Mouse (Mus musculus): ENCODE measurements at regions not wholly inside any gene's neighbourhood (a gene's known extent, or its start where the extent isn't known, plus 50 kb on each side); places are given as distances from the start of the nearest gene placed in this dataset.
"Not testable (repeated sequence)": the region's sequence is repeated elsewhere in the genome, so short reads cannot be mapped to it uniquely, and the experiment has no call there.

DNA sequence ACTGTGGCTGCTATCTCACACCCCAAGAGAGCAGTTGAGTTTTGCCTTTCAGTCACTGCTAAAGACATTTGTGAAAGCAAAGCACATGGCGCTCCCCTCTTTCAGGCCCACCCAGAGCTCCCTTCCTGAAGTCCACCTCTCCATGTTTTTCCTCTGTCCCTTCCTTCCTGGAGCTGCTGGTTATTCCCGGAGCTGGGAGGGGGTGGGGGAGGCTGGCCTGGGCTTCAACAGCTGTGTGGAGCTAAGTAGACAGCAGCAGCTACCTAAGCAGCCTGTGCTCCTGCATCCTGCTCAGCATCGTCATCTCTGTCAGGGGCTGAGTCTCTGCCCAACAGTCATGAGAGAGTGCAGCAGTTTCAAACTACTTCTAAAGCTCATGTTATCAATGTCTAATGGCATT, 78.0 kb upstream of the Cdyl start:
- no peaks in the 10 kb centered on the region for H3K4me1 ChIP-seq (replicated peaks; ENCODE audit: control insufficient read depth, insufficient read depth, low read length)
- 42% methylated on average over 3 of the region's 3 CpGs for WGBS
- no peak for ATAC-seq (replicated peaks; ENCODE audit: low FRiP score)
- H3K4me2 ChIP-seq, result no peak overlapping the region
- no peak overlapping the region for H3K9ac ChIP-seq (ENCODE audit: low read depth, low read length)
- H3K27ac ChIP-seq (ENCODE audit: low read depth, low read length), result no peak overlapping the region
- H3K27me3 ChIP-seq (replicated peaks; ENCODE audit: control insufficient read depth, insufficient read depth, low read length), result no peaks in the 10 kb centered on the region
- no peaks in the 10 kb centered on the region for H3K9me3 ChIP-seq (ENCODE audit: control insufficient read depth, low read length)
- no peak overlapping the region for H3K4me3 ChIP-seq (ENCODE audit: low read depth, low read length)
- no peak for DNase-seq (ENCODE audit: low spot score)
- H3K36me3 ChIP-seq (ENCODE audit: control insufficient read depth, insufficient read depth, low read length), result no peaks in the 10 kb centered on the region

DNA sequence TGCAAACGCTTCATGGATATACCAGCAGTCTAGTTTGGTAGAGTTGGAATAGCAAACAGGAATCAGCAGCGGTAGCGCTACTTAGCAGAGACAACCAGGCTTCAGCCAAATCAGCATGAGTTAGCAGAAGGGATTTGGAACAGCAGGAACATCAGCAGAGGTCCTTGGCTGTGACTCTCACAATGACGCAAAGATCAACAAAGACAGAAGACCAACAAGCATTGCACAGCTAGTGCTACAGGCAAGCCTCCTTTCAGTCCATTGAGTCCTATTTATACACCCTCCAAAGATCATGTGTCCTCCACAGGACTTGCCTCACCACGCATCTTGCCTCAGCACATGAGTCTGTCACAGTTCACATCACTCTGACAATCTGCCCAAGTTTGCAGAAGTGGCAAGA, 61.6 kb upstream of the Cdyl start:
- no peaks in the 10 kb centered on the region for H3K27me3 ChIP-seq (replicated peaks; ENCODE audit: control insufficient read depth, insufficient read depth, low read length)
- ATAC-seq (replicated peaks; ENCODE audit: low FRiP score), result no peak
- DNase-seq (ENCODE audit: low spot score), result no peak
- no peaks in the 10 kb centered on the region for H3K36me3 ChIP-seq (ENCODE audit: control insufficient read depth, insufficient read depth, low read length)
- no peaks in the 10 kb centered on the region for H3K9me3 ChIP-seq (ENCODE audit: control insufficient read depth, low read length)
- H3K4me1 ChIP-seq (replicated peaks; ENCODE audit: control insufficient read depth, insufficient read depth, low read length), result no peaks in the 10 kb centered on the region
- 81% methylated on average over 5 of the region's 5 CpGs for WGBS
- no peak overlapping the region for H3K27ac ChIP-seq (ENCODE audit: low read depth, low read length)
- no peak overlapping the region for H3K4me3 ChIP-seq (ENCODE audit: low read depth, low read length)
- no peak overlapping the region for H3K4me2 ChIP-seq
- H3K9ac ChIP-seq (ENCODE audit: low read depth, low read length), result no peak overlapping the region

DNA sequence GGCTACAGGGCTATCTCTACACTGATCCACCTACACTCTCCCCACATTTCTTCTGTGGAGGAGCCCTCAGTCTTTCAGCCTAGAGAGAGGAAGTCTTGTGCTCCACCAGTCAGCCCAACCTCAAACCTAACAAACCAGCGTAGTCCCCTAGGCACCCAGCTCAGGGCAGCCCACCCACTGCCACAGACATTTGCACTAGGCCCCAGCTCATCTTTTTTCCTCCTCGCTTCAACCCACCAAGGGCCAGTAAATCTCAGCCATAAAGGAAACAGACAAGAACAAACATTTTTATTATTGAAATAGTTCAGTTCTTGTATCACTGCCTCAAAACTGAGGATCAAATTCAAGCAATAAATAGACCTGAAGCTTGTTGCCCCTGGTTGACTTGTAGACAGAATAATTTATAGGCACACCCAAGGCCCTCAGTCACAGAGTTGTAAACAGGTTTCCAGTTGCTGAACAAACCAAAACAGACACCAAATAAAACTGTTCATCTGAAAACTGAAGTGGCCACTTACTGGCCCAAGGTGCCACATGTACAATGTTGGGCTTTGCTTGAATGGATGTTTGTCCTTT, 58.0 kb upstream of the Cdyl start:
- ATAC-seq (replicated peaks; ENCODE audit: low FRiP score), result no peak
- no peak overlapping the region for H3K4me2 ChIP-seq
- H3K9ac ChIP-seq (ENCODE audit: low read depth, low read length), result no peak overlapping the region
- DNase-seq (ENCODE audit: low spot score), result no peak
- no peak overlapping the region for H3K27ac ChIP-seq (ENCODE audit: low read depth, low read length)
- 82% methylated on average over 2 of the region's 2 CpGs for WGBS
- no peaks in the 10 kb centered on the region for H3K36me3 ChIP-seq (ENCODE audit: control insufficient read depth, insufficient read depth, low read length)
- H3K4me3 ChIP-seq (ENCODE audit: low read depth, low read length), result no peak overlapping the region
- no peaks in the 10 kb centered on the region for H3K27me3 ChIP-seq (replicated peaks; ENCODE audit: control insufficient read depth, insufficient read depth, low read length)
- H3K9me3 ChIP-seq (ENCODE audit: control insufficient read depth, low read length), result no peaks in the 10 kb centered on the region
- H3K4me1 ChIP-seq (replicated peaks; ENCODE audit: control insufficient read depth, insufficient read depth, low read length), result peaks cover under 1% of the 10 kb centered on the region

DNA sequence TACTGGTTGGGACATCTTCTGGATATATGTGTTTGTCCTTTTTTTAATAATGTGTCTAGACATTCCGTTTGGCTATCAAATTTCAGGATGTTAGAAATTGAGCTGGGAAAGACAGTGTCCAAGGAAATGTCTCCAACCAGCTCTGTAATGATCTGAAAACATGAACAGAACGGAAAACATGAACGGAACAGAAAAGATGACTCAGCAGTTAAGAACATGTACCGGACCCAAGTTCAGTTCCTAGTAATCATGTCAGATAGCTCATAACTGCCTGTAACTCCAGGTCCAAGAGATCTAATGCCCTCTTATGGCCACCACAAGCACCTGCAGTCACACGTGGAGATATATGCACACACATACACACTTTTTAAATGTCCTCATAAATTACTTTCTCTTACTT, 56.6 kb upstream of the Cdyl start:
- Histone ChIP-seq H3K4me2 (no peak overlapping the region), H3K9ac (ENCODE audit: low read depth, low read length) (no peak overlapping the region), H3K27me3 (replicated peaks; ENCODE audit: control insufficient read depth, insufficient read depth, low read length) (no peaks in the 10 kb centered on the region), H3K9me3 (ENCODE audit: control insufficient read depth, low read length) (no peaks in the 10 kb centered on the region), H3K36me3 (ENCODE audit: control insufficient read depth, insufficient read depth, low read length) (no peaks in the 10 kb centered on the region), H3K4me1 (replicated peaks; ENCODE audit: control insufficient read depth, insufficient read depth, low read length) (peaks cover 7% of the 10 kb centered on the region), H3K4me3 (ENCODE audit: low read depth, low read length) (no peak overlapping the region), H3K27ac (ENCODE audit: low read depth, low read length) (no peak overlapping the region)
- no peak for DNase-seq (ENCODE audit: low spot score)
- 91% methylated on average over 5 of the region's 5 CpGs for WGBS
- ATAC-seq (replicated peaks; ENCODE audit: low FRiP score), result no peak

DNA sequence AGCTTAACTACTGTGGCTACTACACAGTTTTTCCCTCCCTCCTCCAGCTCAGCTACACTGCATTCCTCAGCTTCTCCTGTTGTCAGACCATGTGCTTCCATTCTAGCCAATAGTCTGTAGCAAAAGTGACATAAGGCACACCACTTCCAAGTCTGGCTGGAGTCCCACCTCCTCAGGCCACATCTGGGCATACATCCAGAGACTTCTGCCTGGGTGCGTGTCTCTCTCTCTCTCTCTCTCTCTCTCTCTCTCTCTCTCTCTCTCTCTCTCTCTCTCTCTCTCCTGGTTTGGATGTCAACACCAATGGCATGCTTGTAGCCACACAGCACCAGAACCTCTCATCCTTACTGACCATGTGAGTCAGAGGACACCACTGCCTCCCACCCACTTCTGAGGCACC, 55.6 kb upstream of the Cdyl start:
- WGBS, result 64% methylated on average over 1 of the region's 1 CpGs
- DNase-seq (ENCODE audit: low spot score), result peak; percentile 23
- H3K27ac ChIP-seq (ENCODE audit: low read depth, low read length), result no peak overlapping the region
- H3K36me3 ChIP-seq (ENCODE audit: control insufficient read depth, insufficient read depth, low read length), result no peaks in the 10 kb centered on the region
- H3K9me3 ChIP-seq (ENCODE audit: control insufficient read depth, low read length), result no peaks in the 10 kb centered on the region
- H3K4me2 ChIP-seq, result no peak overlapping the region
- H3K27me3 ChIP-seq (replicated peaks; ENCODE audit: control insufficient read depth, insufficient read depth, low read length), result no peaks in the 10 kb centered on the region
- no peak overlapping the region for H3K9ac ChIP-seq (ENCODE audit: low read depth, low read length)
- no peak overlapping the region for H3K4me3 ChIP-seq (ENCODE audit: low read depth, low read length)
- no peak for ATAC-seq (replicated peaks; ENCODE audit: low FRiP score)
- peaks cover 7% of the 10 kb centered on the region for H3K4me1 ChIP-seq (replicated peaks; ENCODE audit: control insufficient read depth, insufficient read depth, low read length)

DNA sequence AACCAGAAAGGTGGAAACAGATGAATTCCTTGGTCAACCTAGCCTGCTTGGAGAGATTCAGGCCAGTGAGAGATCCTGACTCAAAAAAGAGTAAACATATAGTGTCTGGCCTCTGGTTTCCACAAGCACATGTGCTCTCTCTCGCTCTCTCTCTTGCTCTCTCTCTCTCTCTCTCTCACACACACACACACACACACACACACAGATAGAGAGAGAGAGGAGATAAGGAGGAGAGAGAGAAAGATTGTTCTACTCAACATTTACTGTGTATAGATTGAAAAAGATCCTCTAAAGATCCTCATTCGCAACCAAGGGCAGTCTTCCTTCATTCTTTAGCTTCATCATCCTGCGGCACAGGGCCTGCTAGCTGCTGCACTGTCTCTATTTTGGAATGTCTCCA, 54.9 kb upstream of the Cdyl start:
- ATAC-seq (replicated peaks; ENCODE audit: low FRiP score), result no peak
- peak; percentile 10 for DNase-seq (ENCODE audit: low spot score)
- no peak overlapping the region for H3K4me2 ChIP-seq
- no peaks in the 10 kb centered on the region for H3K27me3 ChIP-seq (replicated peaks; ENCODE audit: control insufficient read depth, insufficient read depth, low read length)
- H3K9me3 ChIP-seq (ENCODE audit: control insufficient read depth, low read length), result no peaks in the 10 kb centered on the region
- H3K4me3 ChIP-seq (ENCODE audit: low read depth, low read length), result no peak overlapping the region
- H3K27ac ChIP-seq (ENCODE audit: low read depth, low read length), result no peak overlapping the region
- no peak overlapping the region for H3K9ac ChIP-seq (ENCODE audit: low read depth, low read length)
- H3K36me3 ChIP-seq (ENCODE audit: control insufficient read depth, insufficient read depth, low read length), result no peaks in the 10 kb centered on the region
- H3K4me1 ChIP-seq (replicated peaks; ENCODE audit: control insufficient read depth, insufficient read depth, low read length), result peaks cover 7% of the 10 kb centered on the region
- WGBS, result 86% methylated on average over 3 of the region's 3 CpGs

DNA sequence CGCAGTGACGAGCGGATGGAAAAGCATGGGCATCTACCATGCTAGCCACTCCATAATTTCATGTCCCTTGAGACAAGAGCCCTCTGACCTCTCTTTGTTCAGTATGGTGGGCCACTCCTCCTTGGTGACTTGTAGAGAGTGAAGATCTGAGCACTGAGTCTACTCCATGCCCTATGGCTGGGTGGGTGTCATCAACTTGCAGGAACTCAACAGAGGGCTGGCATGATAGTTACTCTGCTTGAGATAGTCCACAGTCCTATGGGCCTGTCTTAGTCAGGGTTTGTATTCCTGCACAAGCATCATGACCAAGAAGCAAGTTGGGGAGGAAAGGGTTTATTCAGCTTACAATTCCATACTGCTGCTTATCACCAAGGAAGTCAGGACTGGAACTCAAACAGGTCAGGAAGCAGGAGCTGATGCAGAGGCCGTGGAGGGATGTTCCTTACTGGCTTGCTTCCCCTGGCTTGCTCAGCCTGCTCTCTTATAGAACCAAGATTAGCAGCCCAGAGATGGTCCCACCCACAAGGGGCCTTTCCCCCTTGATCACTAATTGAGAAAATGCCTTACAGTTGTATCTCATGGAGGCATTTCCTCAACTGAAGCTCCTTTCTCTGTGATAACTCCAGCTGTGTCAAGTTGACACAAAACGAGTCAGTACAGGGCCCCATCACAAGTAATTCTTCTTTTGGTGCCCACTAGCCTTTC, 52.6 kb upstream of the Cdyl start:
- not testable (repeated sequence) for H3K4me3 ChIP-seq (ENCODE audit: low read depth, low read length); H3K36me3 ChIP-seq (ENCODE audit: control insufficient read depth, insufficient read depth, low read length); H3K27ac ChIP-seq (ENCODE audit: low read depth, low read length); H3K27me3 ChIP-seq (replicated peaks; ENCODE audit: control insufficient read depth, insufficient read depth, low read length); H3K9me3 ChIP-seq (ENCODE audit: control insufficient read depth, low read length); H3K9ac ChIP-seq (ENCODE audit: low read depth, low read length); H3K4me1 ChIP-seq (replicated peaks; ENCODE audit: control insufficient read depth, insufficient read depth, low read length)
- ATAC-seq (replicated peaks; ENCODE audit: low FRiP score), result peak; percentile 69
- peak overlapping the region; percentile 14; the same call in 1 of the 2 replicates for H3K4me2 ChIP-seq
- peak; percentile 23 for DNase-seq (ENCODE audit: low spot score)
- 72% methylated on average over 5 of the region's 5 CpGs for WGBS

DNA sequence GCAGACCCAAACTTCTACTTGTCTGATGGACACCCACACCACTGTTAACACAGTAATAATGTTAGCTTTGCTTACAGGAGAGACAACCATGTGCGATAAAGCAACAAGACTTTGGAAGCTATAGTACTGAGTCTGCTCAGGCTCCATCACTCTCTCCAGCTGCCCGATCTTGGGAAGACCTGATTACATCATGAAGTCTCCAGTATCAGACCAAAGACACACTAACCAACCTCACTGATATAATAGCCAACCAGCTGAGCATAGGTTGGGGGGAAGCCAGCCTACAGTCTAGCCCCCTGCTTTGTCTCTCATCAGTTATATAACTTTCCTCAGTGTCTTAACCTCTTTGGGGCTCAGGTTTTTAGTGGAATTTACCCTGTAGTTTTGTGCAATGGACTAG, 51.9 kb upstream of the Cdyl start:
- Histone ChIP-seq H3K27ac (ENCODE audit: low read depth, low read length) (no peak overlapping the region), H3K9ac (ENCODE audit: low read depth, low read length) (no peak overlapping the region), H3K27me3 (replicated peaks; ENCODE audit: control insufficient read depth, insufficient read depth, low read length) (no peaks in the 10 kb centered on the region), H3K36me3 (ENCODE audit: control insufficient read depth, insufficient read depth, low read length) (no peaks in the 10 kb centered on the region), H3K4me1 (replicated peaks; ENCODE audit: control insufficient read depth, insufficient read depth, low read length) (peaks cover 7% of the 10 kb centered on the region), H3K4me2 (no peak overlapping the region), H3K4me3 (ENCODE audit: low read depth, low read length) (no peak overlapping the region), H3K9me3 (ENCODE audit: control insufficient read depth, low read length) (no peaks in the 10 kb centered on the region)
- DNase-seq (ENCODE audit: low spot score), result no peak
- 76% methylated on average over 2 of the region's 2 CpGs for WGBS
- 0 out of 2 replicates have a peak, but pooled peaks have one; percentile 35 for ATAC-seq (replicated peaks; ENCODE audit: low FRiP score)
